Mouse (Mus musculus) testis, adult 2 months (tissue): ENCODE data around the gene Megf6.

Experiments
- CTCF ChIP-seq: fragments of 200-500 bp; IDR thresholded peaks from 2 replicates; pipeline ENCODE4 v1.5.1; 2012; ENCODE audit warnings: low read depth, mild to moderate bottlenecking, inconsistent platforms, low read length, moderate library complexity; ENCODE audit not compliant: control insufficient read depth, insufficient read depth, insufficient replicate concordance
- POLR2A ChIP-seq: fragments of 200-500 bp; IDR thresholded peaks from 2 replicates; pipeline ENCODE4 v1.6.1; 2012; ENCODE audit warnings: low read depth, mild to moderate bottlenecking, inconsistent platforms, low read length, moderate library complexity; ENCODE audit not compliant: control insufficient read depth

DNA sequence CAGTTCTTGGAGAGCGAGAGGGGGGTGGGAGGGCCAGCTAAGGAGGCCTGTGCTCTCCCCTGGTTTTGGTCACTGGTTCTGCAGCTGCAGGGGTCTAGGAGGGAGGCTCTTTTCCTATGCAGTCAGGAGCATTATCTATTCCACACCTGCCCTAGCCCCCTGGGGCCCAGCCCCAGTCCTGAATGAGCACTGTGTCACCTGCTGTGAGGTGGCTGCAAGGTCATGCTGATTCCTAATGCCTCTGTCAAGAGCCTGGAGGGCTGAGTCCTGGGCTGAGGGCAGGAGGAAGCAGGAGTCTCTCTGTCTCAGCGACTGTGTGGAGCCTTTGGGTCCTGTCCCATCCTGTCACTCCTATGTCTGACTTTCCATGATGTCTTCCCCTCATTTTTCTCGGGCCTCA lies 39.3 kb downstream of the Megf6 start:
- TF ChIP-seq CTCF (no peak), POLR2A (no peak)
